Mouse (Mus musculus) lung, embryonic 16.5 days (tissue): ENCODE measurements at regions not wholly inside any gene's neighbourhood (a gene's known extent, or its start where the extent isn't known, plus 50 kb on each side); places are given as distances from the start of the nearest gene placed in this dataset.

Experiments used
- ATAC-seq: fragments of 200-750 bp; cut with Nextera tagmentation; 2 replicates; pipeline ENCODE4 v1.8.0; 2017; ENCODE audit warnings: low read depth, mild to moderate bottlenecking, moderate library complexity
- H3K27ac ChIP-seq: fragments of 300-500 bp; sonication (generic); 2 replicates; pipeline ENCODE4 v1.5.1; 2014; ENCODE audit warnings: mild to moderate bottlenecking, control low read depth, low read length
- H3K27me3 ChIP-seq: fragments of 300-500 bp; sonication (generic); 2 replicates; pipeline ENCODE4 v1.6.1; 2014; ENCODE audit warnings: low read depth, low read length, mixed read lengths; ENCODE audit not compliant: control insufficient read depth, insufficient read depth
- H3K36me3 ChIP-seq: fragments of 300-500 bp; sonication (generic); 2 replicates; pipeline ENCODE4 v1.6.1; 2014; ENCODE audit warnings: low read length; ENCODE audit not compliant: control insufficient read depth, insufficient read depth
- H3K4me1 ChIP-seq: fragments of 300-500 bp; sonication (generic); replicated peaks from 2 replicates; pipeline ENCODE4 v1.6.1; 2014; ENCODE audit warnings: low read length, mixed read lengths; ENCODE audit not compliant: control insufficient read depth, insufficient read depth
- H3K4me2 ChIP-seq: fragments of 300-500 bp; sonication (generic); 2 replicates; pipeline ENCODE4 v1.6.1; 2014; ENCODE audit warnings: low read depth, low read length, control low read depth
- H3K4me3 ChIP-seq: fragments of 300-500 bp; sonication (generic); 2 replicates; pipeline ENCODE4 v1.5.1; 2014; ENCODE audit warnings: mild to moderate bottlenecking, low read length, control low read depth
- H3K9ac ChIP-seq: fragments of 300-500 bp; sonication (generic); 2 replicates; pipeline ENCODE4 v1.6.1; 2014; ENCODE audit warnings: low read length, control low read depth
- H3K9me3 ChIP-seq: fragments of 300-500 bp; sonication (generic); 2 replicates; pipeline ENCODE4 v1.6.1; 2016; ENCODE audit warnings: low read length; ENCODE audit not compliant: control insufficient read depth
- WGBS: fragments of 180-500 bp; shearing (Covaris S2); extraction: QIAGEN DNeasy Blood & Tissue Kit; methylation state at CpG from one replicate; pipeline ENCODE4 v1.1.7; 2014; 5-methylcytosine and 5-hydroxymethylcytosine counted together

- Histone ChIP-seq H3K27me3 (no peaks in the 10 kb centered on the region), H3K4me3 (no peak overlapping the region), H3K9me3 (no peaks in the 10 kb centered on the region), H3K36me3 (no peaks in the 10 kb centered on the region), H3K27ac (no peak overlapping the region), H3K9ac (no peak overlapping the region), H3K4me2 (no peak overlapping the region), H3K4me1 (no peaks in the 10 kb centered on the region)
- ATAC-seq: no peak
Observed at GRCm38 (mm10) chr9:112446027-112446352, 210.3 kb upstream of the Arpp21 start.

- Histone ChIP-seq H3K27me3 (no peaks in the 10 kb centered on the region), H3K4me2 (no peak overlapping the region), H3K4me1 (no peaks in the 10 kb centered on the region), H3K36me3 (no peaks in the 10 kb centered on the region), H3K4me3 (no peak overlapping the region), H3K9ac (no peak overlapping the region), H3K27ac (no peak overlapping the region), H3K9me3 (no peaks in the 10 kb centered on the region)
- peak; percentile 41; the same call in 1 of the 2 replicates for ATAC-seq
- WGBS: 82% methylated on average over 4 of the region's 4 CpGs
Observed at GRCm38 (mm10) chr9:112445230-112446026, 209.7 kb upstream of the Arpp21 start.

GRCm38 (mm10) chr9:112444220-112444619, 208.5 kb upstream of the Arpp21 start:
- no peak for ATAC-seq
- no peak overlapping the region for H3K4me3 ChIP-seq
- H3K36me3 ChIP-seq: no peaks in the 10 kb centered on the region
- no peaks in the 10 kb centered on the region for H3K27me3 ChIP-seq
- H3K9ac ChIP-seq: no peak overlapping the region
- H3K4me2 ChIP-seq: no peak overlapping the region
- H3K9me3 ChIP-seq: no peaks in the 10 kb centered on the region
- no peak overlapping the region for H3K27ac ChIP-seq
- H3K4me1 ChIP-seq: no peaks in the 10 kb centered on the region
- 79% methylated on average over 2 of the region's 2 CpGs for WGBS

- 78% methylated on average over 2 of the region's 2 CpGs for WGBS
- no peak overlapping the region for H3K9ac ChIP-seq
- ATAC-seq: no peak
Observed at GRCm38 (mm10) chr9:112436094-112436493, 200.4 kb upstream of the Arpp21 start.

GRCm38 (mm10) chr9:112431920-112432437, 196.2 kb upstream of the Arpp21 start:
- ATAC-seq: no peak
- Histone ChIP-seq H3K9ac (no peak overlapping the region), H3K4me3 (no peak overlapping the region), H3K27me3 (no peaks in the 10 kb centered on the region), H3K4me1 (no peaks in the 10 kb centered on the region), H3K27ac (no peak overlapping the region), H3K36me3 (no peaks in the 10 kb centered on the region), H3K4me2 (no peak overlapping the region), H3K9me3 (no peaks in the 10 kb centered on the region)
- 69% methylated on average over 4 of the region's 4 CpGs for WGBS

More at GRCm38 (mm10) chr9:112436094-112436493, 200.4 kb upstream of the Arpp21 start:
- H3K9me3 ChIP-seq: no peaks in the 10 kb centered on the region
- H3K27me3 ChIP-seq: no peaks in the 10 kb centered on the region
- H3K4me1 ChIP-seq: no peaks in the 10 kb centered on the region
- no peaks in the 10 kb centered on the region for H3K36me3 ChIP-seq
- no peak overlapping the region for H3K4me3 ChIP-seq
- no peak overlapping the region for H3K4me2 ChIP-seq
- no peak overlapping the region for H3K27ac ChIP-seq

- no peak overlapping the region for H3K9ac ChIP-seq
- no peaks in the 10 kb centered on the region for H3K27me3 ChIP-seq
- H3K4me2 ChIP-seq: no peak overlapping the region
- no peaks in the 10 kb centered on the region for H3K9me3 ChIP-seq
- H3K27ac ChIP-seq: no peak overlapping the region
- no peak for ATAC-seq
- H3K36me3 ChIP-seq: no peaks in the 10 kb centered on the region
- no peak overlapping the region for H3K4me3 ChIP-seq
- H3K4me1 ChIP-seq: no peaks in the 10 kb centered on the region
- 64% methylated on average over 3 of the region's 3 CpGs for WGBS
Observed at GRCm38 (mm10) chr9:112429196-112429595, 193.5 kb upstream of the Arpp21 start.

- H3K36me3 ChIP-seq: no peaks in the 10 kb centered on the region
- ATAC-seq: no peak
Observed at GRCm38 (mm10) chr9:112405772-112406315, 170.1 kb upstream of the Arpp21 start.

GRCm38 (mm10) chr9:112370746-112371145, 135.0 kb upstream of the Arpp21 start:
- no peak overlapping the region for H3K9ac ChIP-seq
- H3K4me3 ChIP-seq: no peak overlapping the region
- H3K27ac ChIP-seq: no peak overlapping the region
- H3K9me3 ChIP-seq: no peaks in the 10 kb centered on the region
- no peak for ATAC-seq
- 63% methylated on average over 1 of the region's 1 CpGs for WGBS
- no peak overlapping the region for H3K4me2 ChIP-seq
- H3K4me1 ChIP-seq: no peaks in the 10 kb centered on the region
- no peaks in the 10 kb centered on the region for H3K27me3 ChIP-seq
- H3K36me3 ChIP-seq: no peaks in the 10 kb centered on the region

More at GRCm38 (mm10) chr9:112405772-112406315, 170.1 kb upstream of the Arpp21 start:
- Histone ChIP-seq H3K9ac (no peak overlapping the region), H3K9me3 (no peaks in the 10 kb centered on the region), H3K27me3 (no peaks in the 10 kb centered on the region), H3K4me1 (no peaks in the 10 kb centered on the region), H3K4me2 (no peak overlapping the region), H3K27ac (no peak overlapping the region), H3K4me3 (no peak overlapping the region)

GRCm38 (mm10) chr9:112367291-112367690, 131.6 kb upstream of the Arpp21 start:
- Histone ChIP-seq H3K4me3 (no peak overlapping the region), H3K36me3 (no peaks in the 10 kb centered on the region), H3K4me1 (no peaks in the 10 kb centered on the region), H3K27me3 (no peaks in the 10 kb centered on the region), H3K9me3 (no peaks in the 10 kb centered on the region), H3K27ac (no peak overlapping the region), H3K9ac (no peak overlapping the region), H3K4me2 (no peak overlapping the region)
- no peak for ATAC-seq
